Mouse (Mus musculus): Measurements from ENCODE around the gene Cnmd. TPM values are rescaled to one million over a fixed set of nuclear protein-coding genes. Genes with fewer than 3 reads are reported as not detected.
A peak's percentile ranks its signal among the peaks of the same experiment; 100 is the strongest.

The Cnmd gene
- polyA plus RNA-seq, 1 experiment from 2014 or later, result 9.4 TPM

- Histone ChIP-seq H3K4me1 (replicated peaks; ENCODE audit: control insufficient read depth, insufficient read depth, low read length) (peaks cover 12% of the 10 kb centered on the region), H3K36me3 (ENCODE audit: control insufficient read depth, insufficient read depth, low read length) (peaks cover 3% of the 10 kb centered on the region; the same call in 1 of the 2 replicates), H3K4me2 (ENCODE audit: low read depth, low read length) (no peak overlapping the region), H3K27me3 (ENCODE audit: control insufficient read depth, insufficient read depth, low read depth, low read length) (no peaks in the 10 kb centered on the region), H3K27ac (ENCODE audit: low read length) (no peak overlapping the region), H3K9me3 (ENCODE audit: control insufficient read depth, low read length) (no peaks in the 10 kb centered on the region), H3K9ac (ENCODE audit: low read length) (no peak overlapping the region), H3K4me3 (ENCODE audit: low read length) (no peak overlapping the region)
- ATAC-seq (ENCODE audit: low read depth), result no peak
- WGBS, result 94% methylated on average over 8 of the region's 8 CpGs
Observed at GRCm38 (mm10) chr14:79590916-79591315, 71.1 kb downstream of the Cnmd start.

GRCm38 (mm10) chr14:79589401-79589800 is 72.6 kb downstream of the Cnmd start:
- 85% methylated on average over 6 of the region's 6 CpGs for WGBS

GRCm38 (mm10) chr14:79588534-79588951 is 73.4 kb downstream of the Cnmd start:
- no peak overlapping the region for H3K27ac ChIP-seq (ENCODE audit: low read length)
- H3K9ac ChIP-seq (ENCODE audit: low read length), result peak overlapping the region; percentile 81
- whole genome bisulfite sequencing, result 77% methylated on average over 9 of the region's 9 CpGs

More at GRCm38 (mm10) chr14:79589401-79589800, 72.6 kb downstream of the Cnmd start:
- Histone ChIP-seq H3K27ac (ENCODE audit: low read length) (no peak overlapping the region), H3K4me1 (replicated peaks; ENCODE audit: control insufficient read depth, insufficient read depth, low read length) (peaks cover 12% of the 10 kb centered on the region), H3K27me3 (ENCODE audit: control insufficient read depth, insufficient read depth, low read depth, low read length) (no peaks in the 10 kb centered on the region), H3K36me3 (ENCODE audit: control insufficient read depth, insufficient read depth, low read length) (no peaks in the 10 kb centered on the region), H3K9ac (ENCODE audit: low read length) (no peak overlapping the region), H3K4me2 (ENCODE audit: low read depth, low read length) (no peak overlapping the region), H3K9me3 (ENCODE audit: control insufficient read depth, low read length) (no peaks in the 10 kb centered on the region), H3K4me3 (ENCODE audit: low read length) (no peak overlapping the region)
- no peak for ATAC-seq (ENCODE audit: low read depth)

DNA sequence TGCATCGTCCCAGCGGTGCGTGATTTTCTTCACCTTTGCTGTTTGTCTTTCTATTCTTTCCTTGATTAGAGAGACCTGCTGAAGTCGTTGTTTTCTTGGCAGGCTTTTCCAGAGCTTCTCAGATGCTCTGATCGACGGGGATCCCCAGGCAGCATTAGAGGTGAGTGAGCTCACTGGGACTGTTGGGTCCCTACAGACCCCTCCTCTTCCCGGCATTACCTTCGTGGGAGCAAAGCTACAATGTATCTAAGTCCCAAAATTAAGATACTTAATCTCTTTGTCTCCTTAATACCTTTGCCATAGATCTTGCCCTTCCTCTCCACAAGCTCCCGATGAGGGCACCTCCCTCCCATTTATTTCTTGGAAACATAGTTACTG is 74.1 kb downstream of the Cnmd start:
- H3K9me3 ChIP-seq (ENCODE audit: control insufficient read depth, low read length), result no peaks in the 10 kb centered on the region
- H3K4me3 ChIP-seq (ENCODE audit: low read length), result peak overlapping the region; percentile 82
- H3K27ac ChIP-seq (ENCODE audit: low read length), result peak overlapping the region; percentile 97
- under 1% methylated on average over 9 of the region's 9 CpGs for WGBS
- H3K4me2 ChIP-seq (ENCODE audit: low read depth, low read length), result peak overlapping the region; percentile 92
- H3K27me3 ChIP-seq (ENCODE audit: control insufficient read depth, insufficient read depth, low read depth, low read length), result no peaks in the 10 kb centered on the region
- peak; percentile 21 for ATAC-seq (ENCODE audit: low read depth)
- peaks cover 12% of the 10 kb centered on the region for H3K4me1 ChIP-seq (replicated peaks; ENCODE audit: control insufficient read depth, insufficient read depth, low read length)
- H3K9ac ChIP-seq (ENCODE audit: low read length), result peak overlapping the region; percentile 81
- H3K36me3 ChIP-seq (ENCODE audit: control insufficient read depth, insufficient read depth, low read length), result peaks cover under 1% of the 10 kb centered on the region; the same call in 1 of the 2 replicates

More at GRCm38 (mm10) chr14:79588534-79588951, 73.4 kb downstream of the Cnmd start:
- Histone ChIP-seq H3K4me2 (ENCODE audit: low read depth, low read length) (peak overlapping the region; percentile 92), H3K9me3 (ENCODE audit: control insufficient read depth, low read length) (no peaks in the 10 kb centered on the region), H3K36me3 (ENCODE audit: control insufficient read depth, insufficient read depth, low read length) (no peaks in the 10 kb centered on the region), H3K27me3 (ENCODE audit: control insufficient read depth, insufficient read depth, low read depth, low read length) (no peaks in the 10 kb centered on the region), H3K4me3 (ENCODE audit: low read length) (peak overlapping the region; percentile 82), H3K4me1 (replicated peaks; ENCODE audit: control insufficient read depth, insufficient read depth, low read length) (peaks cover 12% of the 10 kb centered on the region)
- no peak for ATAC-seq (ENCODE audit: low read depth)

Other genes with a start within 250 kb of the Cnmd start
- gene Kbtbd7, start 235.7 kb downstream of the Cnmd start, polyA plus RNA-seq (2015; fragmentation: Nextera tagmentation; extraction: Ambion mirVana), result 11.6 and 12.8 TPM in 2 replicates
- gene Kbtbd6, start 210.3 kb downstream of the Cnmd start, polyA plus RNA-seq (2015; fragmentation: Nextera tagmentation; extraction: Ambion mirVana), result 3.8 and 4.3 TPM in 2 replicates
- 14.0 and 14.5 TPM in 2 replicates for gene Elf1, start 181.0 kb downstream of the Cnmd start, polyA plus RNA-seq (2015; fragmentation: Nextera tagmentation; extraction: Ambion mirVana)
- 39.1 and 43.1 TPM in 2 replicates for gene Wbp4, start 180.7 kb downstream of the Cnmd start, polyA plus RNA-seq (2015; fragmentation: Nextera tagmentation; extraction: Ambion mirVana)
- gene Sugt1, start 74.5 kb downstream of the Cnmd start, polyA plus RNA-seq (2015; fragmentation: Nextera tagmentation; extraction: Ambion mirVana), result 122 and 124 TPM in 2 replicates
- 0.26 TPM in 1 of 2 replicates, not detected in the other for gene Pcdh8, start 109.1 kb upstream of the Cnmd start, polyA plus RNA-seq (2015; fragmentation: Nextera tagmentation; extraction: Ambion mirVana)

Measured in lung, embryonic 16.5 days (tissue).